Mouse (Mus musculus) gastrocnemius, postnatal 36 days (tissue): ENCODE measurements around the gene Herpud2. TPM values are rescaled to one million over a fixed set of nuclear protein-coding genes. Genes with fewer than 3 reads are reported as not detected.

ENCODE experiments used
- total RNA-seq, 2 experiments: library from RNA; stranded (reverse); gene quantifications; 2 replicates each; pipeline ENCODE4 v1.2.3; 2021

Herpud2 gene
- total RNA-seq, 2 experiments from 2014 or later = 36.5 to 40.1 TPM

Other genes with a start within 250 kb of the Herpud2 start
- gene Gm10181, start 62.4 kb downstream of the Herpud2 start, total RNA-seq = not detected
- 10 to 100 TPM; 64.4 to 67.1 TPM for gene Sept7, start 100.6 kb upstream of the Herpud2 start, total RNA-seq